Mouse (Mus musculus) hindbrain, embryonic 12.5 days (tissue): Measurements from ENCODE around the gene Spaca3. TPM values are rescaled to one million over a fixed set of nuclear protein-coding genes. Genes with fewer than 3 reads are reported as not detected.

Source experiments
- ATAC-seq: fragments of 200-750 bp; cut with Nextera tagmentation; 2 replicates; pipeline ENCODE4 v1.8.0; 2017; ENCODE audit warnings: moderate TSS enrichment; ENCODE audit not compliant: low FRiP score
- H3K27ac ChIP-seq: fragments of 300-500 bp; sonication (generic); 2 replicates; pipeline ENCODE4 v1.5.1; 2016; ENCODE audit warnings: mild to moderate bottlenecking
- H3K27me3 ChIP-seq: fragments of 300-500 bp; sonication (generic); 2 replicates; pipeline ENCODE4 v1.6.1; 2016; ENCODE audit warnings: mild to moderate bottlenecking
- H3K36me3 ChIP-seq: fragments of 300-500 bp; sonication (generic); 2 replicates; pipeline ENCODE4 v1.6.1; 2016; ENCODE audit warnings: mild to moderate bottlenecking
- H3K4me1 ChIP-seq: fragments of 300-500 bp; sonication (generic); 2 replicates; pipeline ENCODE4 v1.6.1; 2016
- H3K4me2 ChIP-seq: fragments of 300-500 bp; sonication (generic); replicated peaks from 2 replicates; pipeline ENCODE4 v1.6.1; 2016; ENCODE audit warnings: mild to moderate bottlenecking
- H3K4me3 ChIP-seq: fragments of 300-500 bp; sonication (generic); 2 replicates; pipeline ENCODE4 v1.5.1; 2016; ENCODE audit warnings: mild to moderate bottlenecking
- H3K9ac ChIP-seq: fragments of 300-500 bp; sonication (generic); 2 replicates; pipeline ENCODE4 v1.6.1; 2016; ENCODE audit warnings: mild to moderate bottlenecking, moderate library complexity
- H3K9me3 ChIP-seq: fragments of 300-500 bp; sonication (generic); replicated peaks from 2 replicates; pipeline ENCODE4 v1.6.1; 2016; ENCODE audit warnings: mild to moderate bottlenecking
- WGBS: fragments of 180-500 bp; shearing (Covaris S2); methylation state at CpG from one replicate; pipeline ENCODE4 v1.1.7; 2016; 5-methylcytosine and 5-hydroxymethylcytosine counted together
- polyA plus RNA-seq: library from polyadenylated mRNA; unstranded; fragments of >200 nt; fragmentation: Nextera tagmentation; extraction: Ambion mirVana; gene quantifications from 2 replicates; pipeline ENCODE4 v1.2.1, GENCODE M21; 2016

Spaca3 gene
- polyA plus RNA-seq, 1 experiment from 2014 or later, result not detected

- H3K4me2 ChIP-seq, result no peak overlapping the region
- no peaks in the 10 kb centered on the region for H3K4me1 ChIP-seq
- H3K4me3 ChIP-seq, result no peak overlapping the region
- no peak for ATAC-seq
- H3K27ac ChIP-seq, result no peak overlapping the region
- no peak overlapping the region for H3K9ac ChIP-seq
- no peaks in the 10 kb centered on the region for H3K9me3 ChIP-seq
- WGBS, result 32% methylated on average over 4 of the region's 4 CpGs
- H3K27me3 ChIP-seq, result no peaks in the 10 kb centered on the region
- no peaks in the 10 kb centered on the region for H3K36me3 ChIP-seq
These were observed 48.3 kb downstream of the Spaca3 start for GRCm38 (mm10) chr11:80906456-80906855.

GRCm38 (mm10) chr11:80907820-80908219 lies 49.7 kb downstream of the Spaca3 start:
- H3K4me3 ChIP-seq, result no peak overlapping the region
- no peaks in the 10 kb centered on the region for H3K36me3 ChIP-seq
- H3K9ac ChIP-seq, result no peak overlapping the region
- 89% methylated on average over 6 of the region's 6 CpGs for WGBS
- H3K27me3 ChIP-seq, result no peaks in the 10 kb centered on the region
- no peak for ATAC-seq
- H3K4me1 ChIP-seq, result no peaks in the 10 kb centered on the region
- H3K4me2 ChIP-seq, result no peak overlapping the region
- H3K27ac ChIP-seq, result no peak overlapping the region
- no peaks in the 10 kb centered on the region for H3K9me3 ChIP-seq

- ATAC-seq, result no peak
- H3K4me3 ChIP-seq, result no peak overlapping the region
- peaks cover 2% of the 10 kb centered on the region; the same call in 1 of the 2 replicates for H3K4me1 ChIP-seq
- no peak overlapping the region for H3K27ac ChIP-seq
- no peak overlapping the region for H3K9ac ChIP-seq
- no peak overlapping the region for H3K4me2 ChIP-seq
- H3K36me3 ChIP-seq, result no peaks in the 10 kb centered on the region
- H3K27me3 ChIP-seq, result no peaks in the 10 kb centered on the region
- WGBS, result 78% methylated on average over 5 of the region's 5 CpGs
- 0 out of 2 replicates have a peak, but pooled peaks cover 3% of the 10 kb centered on the region for H3K9me3 ChIP-seq
These were observed 54.6 kb downstream of the Spaca3 start for GRCm38 (mm10) chr11:80912721-80913120.

- 45% methylated on average over 4 of the region's 4 CpGs for WGBS
- no peak for ATAC-seq
- no peaks in the 10 kb centered on the region for H3K27me3 ChIP-seq
- H3K4me1 ChIP-seq, result peaks cover 2% of the 10 kb centered on the region; the same call in 1 of the 2 replicates
- H3K9me3 ChIP-seq, result 0 out of 2 replicates have a peak, but pooled peaks cover 3% of the 10 kb centered on the region
- no peak overlapping the region for H3K4me2 ChIP-seq
- no peak overlapping the region for H3K27ac ChIP-seq
- no peak overlapping the region for H3K4me3 ChIP-seq
- no peaks in the 10 kb centered on the region for H3K36me3 ChIP-seq
- no peak overlapping the region for H3K9ac ChIP-seq
These were observed 55.4 kb downstream of the Spaca3 start for GRCm38 (mm10) chr11:80913408-80914024.

Other genes with a start within 250 kb of the Spaca3 start
- 4.5 and 4.7 TPM in 2 replicates for gene Myo1d, start 78.3 kb upstream of the Spaca3 start, polyA plus RNA-seq
- gene Tmem98, start 48.2 kb upstream of the Spaca3 start, polyA plus RNA-seq, result 67.4 and 69.5 TPM in 2 replicates